Mouse (Mus musculus) myocyte (in vitro differentiated cells): Measurements from ENCODE around the gene Nuak2. TPM values are rescaled to one million over a fixed set of nuclear protein-coding genes. Genes with fewer than 3 reads are reported as not detected.

Source experiments
- H3K27me3 ChIP-seq: one replicate; pipeline ENCODE4 v1.6.1; 2011; ENCODE audit not compliant: control insufficient read depth, insufficient read depth, insufficient read length
- H3K36me3 ChIP-seq: one replicate; pipeline ENCODE4 v1.6.1; 2011; ENCODE audit not compliant: control insufficient read depth, insufficient read depth
- H3K4me2 ChIP-seq: one replicate; pipeline ENCODE4 v1.6.1; 2011; ENCODE audit warnings: low read depth, control low read depth
- H3K4me3 ChIP-seq: one replicate; pipeline ENCODE4 v1.5.1; 2011; ENCODE audit warnings: mild to moderate bottlenecking, control low read depth, moderate library complexity
- H3K79me2 ChIP-seq: one replicate; pipeline ENCODE4 v1.6.1; 2011; ENCODE audit not compliant: control insufficient read depth, insufficient read depth
- H3ac ChIP-seq: one replicate; pipeline ENCODE4 v1.6.1; 2011; ENCODE audit not compliant: control insufficient read depth, insufficient read length
- CEBPB ChIP-seq: IDR thresholded peaks from 2 replicates; pipeline ENCODE4 v1.6.1; 2011; ENCODE audit warnings: mild to moderate bottlenecking, moderate library complexity; ENCODE audit not compliant: poor library complexity, insufficient read depth, severe bottlenecking
- E2F4 ChIP-seq: IDR thresholded peaks from one replicate; pipeline ENCODE4 v1.6.1; 2011; ENCODE audit warnings: mild to moderate bottlenecking, control low read depth, moderate library complexity; ENCODE audit not compliant: insufficient read depth
- MAX ChIP-seq: IDR thresholded peaks from one replicate; pipeline ENCODE4 v1.6.1; 2011; ENCODE audit warnings: low read depth, mild to moderate bottlenecking, control low read depth
- MYOD1 ChIP-seq, 3 experiments: IDR thresholded peaks; one replicate each; pipeline ENCODE4 v1.6.1; 2011; ENCODE audit warnings: control low read depth in 2 of 3, low read depth in 2 of 3, mild to moderate bottlenecking in 2 of 3, moderate library complexity in 1 of 3; ENCODE audit not compliant: insufficient read length in 2 of 3, control insufficient read depth in 1 of 3
- MYOG ChIP-seq, 3 experiments: IDR thresholded peaks; one replicate each; pipeline ENCODE4 v1.6.1; 2011; ENCODE audit warnings: control low read depth in 2 of 3, low read depth in 2 of 3, mild to moderate bottlenecking in 2 of 3; ENCODE audit not compliant: insufficient read length in 2 of 3, control insufficient read depth in 1 of 3, insufficient read depth in 1 of 3
- POLR2A ChIP-seq: IDR thresholded peaks from one replicate; pipeline ENCODE4 v1.6.1; 2011; ENCODE audit warnings: low read depth, mild to moderate bottlenecking, control low read depth, moderate library complexity; ENCODE audit not compliant: insufficient read length
- POLR2AphosphoS2 ChIP-seq: IDR thresholded peaks from one replicate; pipeline ENCODE4 v1.6.1; 2011; ENCODE audit warnings: low read depth, control low read depth; ENCODE audit not compliant: insufficient read length
- REST ChIP-seq: IDR thresholded peaks from one replicate; pipeline ENCODE4 v1.6.1; 2011; ENCODE audit warnings: mild to moderate bottlenecking, control low read depth, moderate library complexity; ENCODE audit not compliant: insufficient read depth, insufficient read length
- SRF ChIP-seq: IDR thresholded peaks from one replicate; pipeline ENCODE4 v1.6.1; 2011; ENCODE audit warnings: low read depth; ENCODE audit not compliant: control insufficient read depth, insufficient read length
- TCF12 ChIP-seq: IDR thresholded peaks from one replicate; pipeline ENCODE4 v1.6.1; 2011; ENCODE audit warnings: mild to moderate bottlenecking, control low read depth; ENCODE audit not compliant: poor library complexity, insufficient read depth, severe bottlenecking
- TCF3 ChIP-seq: IDR thresholded peaks from one replicate; pipeline ENCODE4 v1.6.1; 2011; ENCODE audit warnings: low read depth, control low read depth; ENCODE audit not compliant: insufficient read length
- USF1 ChIP-seq: IDR thresholded peaks from one replicate; pipeline ENCODE4 v1.6.1; 2011; ENCODE audit warnings: low read depth, mild to moderate bottlenecking, control low read depth, moderate library complexity
- polyA plus RNA-seq: library from polyadenylated mRNA; unstranded; fragments of >200 nt; fragmentation: generic; extraction: Trizol; gene quantifications from one replicate; pipeline ENCODE4 v1.2.1, GENCODE M21; 2012; ENCODE audit warnings: missing spikeins

Gene Nuak2
- polyA plus RNA-seq, 1 experiment: 6.0 TPM

GRCm38 (mm10) chr1:132355162-132355601, 39.3 kb downstream of the Nuak2 start:
- Histone ChIP-seq H3K4me3 (no peak overlapping the region), H3K4me2 (no peak overlapping the region), H3ac (no peak overlapping the region), H3K79me2 (no peaks in the 10 kb centered on the region), H3K27me3 (no peaks in the 10 kb centered on the region), H3K36me3 (no peaks in the 10 kb centered on the region)
- TF ChIP-seq MYOD1 (IDR thresholded peaks at IDR 0.05; ENCODE audit: control insufficient read depth in 1 of 3, insufficient read length in 2 of 3, low read depth in 2 of 3): peak in 2 of 3 experiments; percentile 49 to 68
- TF ChIP-seq MYOG (IDR thresholded peaks at IDR 0.05; ENCODE audit: control insufficient read depth in 1 of 3, insufficient read depth in 1 of 3, insufficient read length in 2 of 3, low read depth in 2 of 3): peak in 1 of 3 experiments; percentile 69
- TF ChIP-seq MAX: no peak

GRCm38 (mm10) chr1:132355841-132356242, 39.9 kb downstream of the Nuak2 start:
- Histone ChIP-seq H3K27me3 (no peaks in the 10 kb centered on the region), H3K79me2 (no peaks in the 10 kb centered on the region), H3K4me3 (no peak overlapping the region), H3K36me3 (no peaks in the 10 kb centered on the region), H3ac (no peak overlapping the region), H3K4me2 (no peak overlapping the region)
- TF ChIP-seq USF1 (no peak), MYOG (IDR thresholded peaks at IDR 0.05; ENCODE audit: control insufficient read depth in 1 of 3, insufficient read depth in 1 of 3, insufficient read length in 2 of 3, low read depth in 2 of 3) (no peak), REST (no peak), TCF12 (no peak), MYOD1 (IDR thresholded peaks at IDR 0.05; ENCODE audit: control insufficient read depth in 1 of 3, insufficient read length in 2 of 3, low read depth in 2 of 3) (no peak), MAX (no peak)

- no peak for TF ChIP-seq USF1
- no peak for TF ChIP-seq POLR2A
- no peak for TF ChIP-seq E2F4
- TF ChIP-seq SRF: no peak
- no peak for TF ChIP-seq MYOD1 (IDR thresholded peaks at IDR 0.05; ENCODE audit: control insufficient read depth in 1 of 3, insufficient read length in 2 of 3, low read depth in 2 of 3)
- TF ChIP-seq TCF3: no peak
- TF ChIP-seq MAX: no peak
- TF ChIP-seq REST: no peak
- no peak for TF ChIP-seq MYOG (IDR thresholded peaks at IDR 0.05; ENCODE audit: control insufficient read depth in 1 of 3, insufficient read depth in 1 of 3, insufficient read length in 2 of 3, low read depth in 2 of 3)
- TF ChIP-seq TCF12: no peak
- no peak for TF ChIP-seq POLR2AphosphoS2
- TF ChIP-seq CEBPB: no peak
- Histone ChIP-seq H3K36me3 (peaks cover 5% of the 10 kb centered on the region), H3K4me2 (no peak overlapping the region), H3K4me3 (no peak overlapping the region), H3K79me2 (no peaks in the 10 kb centered on the region), H3ac (no peak overlapping the region), H3K27me3 (no peaks in the 10 kb centered on the region)
These were observed 40.9 kb downstream of the Nuak2 start for GRCm38 (mm10) chr1:132356841-132357240.

GRCm38 (mm10) chr1:132361959-132362358, 46.0 kb downstream of the Nuak2 start:
- Histone ChIP-seq H3K4me2 (no peak overlapping the region), H3K4me3 (no peak overlapping the region), H3K36me3 (peaks cover 11% of the 10 kb centered on the region), H3K27me3 (no peaks in the 10 kb centered on the region), H3ac (no peak overlapping the region), H3K79me2 (no peaks in the 10 kb centered on the region)
- TF ChIP-seq REST (no peak), POLR2AphosphoS2 (no peak), TCF3 (no peak), SRF (no peak), USF1 (no peak), MYOD1 (IDR thresholded peaks at IDR 0.05; ENCODE audit: control insufficient read depth in 1 of 3, insufficient read length in 2 of 3, low read depth in 2 of 3) (no peak), E2F4 (no peak), MYOG (IDR thresholded peaks at IDR 0.05; ENCODE audit: control insufficient read depth in 1 of 3, insufficient read depth in 1 of 3, insufficient read length in 2 of 3, low read depth in 2 of 3) (no peak)

GRCm38 (mm10) chr1:132364388-132364787, 48.5 kb downstream of the Nuak2 start:
- no peak overlapping the region for H3K4me2 ChIP-seq
- no peak overlapping the region for H3K4me3 ChIP-seq
- TF ChIP-seq USF1 (no peak), MAX (no peak), SRF (no peak), MYOG (IDR thresholded peaks at IDR 0.05; ENCODE audit: control insufficient read depth in 1 of 3, insufficient read depth in 1 of 3, insufficient read length in 2 of 3, low read depth in 2 of 3) (peak in 1 of 3 experiments; percentile 28), MYOD1 (IDR thresholded peaks at IDR 0.05; ENCODE audit: control insufficient read depth in 1 of 3, insufficient read length in 2 of 3, low read depth in 2 of 3) (peak in 1 of 3 experiments; percentile 43)
- H3K27me3 ChIP-seq: no peaks in the 10 kb centered on the region
- no peaks in the 10 kb centered on the region for H3K79me2 ChIP-seq
- H3K36me3 ChIP-seq: peaks cover 11% of the 10 kb centered on the region
- H3ac ChIP-seq: no peak overlapping the region
